Mouse (Mus musculus): Measurements from ENCODE around the gene Sept9. TPM values are rescaled to one million over a fixed set of nuclear protein-coding genes. Genes with fewer than 3 reads are reported as not detected.

Sept9 gene
- total RNA-seq, 4 experiments from 2014 or later: 114 to 136 (median 132) TPM

- no peak for DNase-seq
Observed at GRCm38 (mm10) chr11:117409331-117409730, 209.9 kb downstream of the Sept9 start.

DNA sequence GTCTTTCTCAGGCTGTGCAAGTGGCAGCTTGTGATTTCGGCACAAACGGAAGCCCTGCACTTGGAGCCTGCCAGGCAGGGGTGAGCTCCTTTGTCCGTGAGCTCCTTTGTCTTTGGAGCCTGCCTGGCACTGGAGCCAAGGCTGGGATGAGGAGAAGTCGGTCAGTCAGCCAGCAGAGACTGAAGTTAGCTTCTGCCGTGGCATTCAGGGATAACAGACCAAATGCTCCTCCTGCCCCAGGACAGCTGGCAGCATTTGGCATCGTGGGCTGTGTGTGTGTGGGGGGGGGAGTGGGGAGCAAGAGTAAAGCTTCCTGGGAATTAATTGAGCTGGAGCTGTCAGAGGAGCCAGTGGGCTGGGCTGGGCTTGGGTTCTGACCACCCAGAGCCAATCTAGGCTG lies 210.6 kb downstream of the Sept9 start:
- DNase-seq: no peak

DNA sequence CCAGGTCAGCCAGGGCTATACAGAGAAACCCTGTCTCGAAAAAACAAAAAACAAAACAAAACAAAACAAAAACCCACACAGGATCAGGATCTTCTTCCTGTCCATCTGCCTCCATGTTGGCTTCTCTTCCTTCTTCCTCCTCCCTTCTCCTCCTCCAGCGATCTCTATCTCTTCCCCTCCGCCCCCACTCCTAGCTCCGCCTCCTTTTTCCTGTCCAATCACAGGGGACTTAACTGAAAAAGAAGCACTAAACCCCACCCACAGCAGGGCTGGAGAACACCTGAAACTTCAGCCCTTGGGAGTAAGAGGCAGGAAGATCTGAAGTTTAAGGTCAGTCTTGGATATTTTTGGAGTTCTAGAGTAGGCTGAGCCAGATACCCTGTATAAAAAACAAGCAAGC lies 212.2 kb downstream of the Sept9 start:
- no peak for DNase-seq

Other genes starting within 250 kb of the Sept9 start
- 100 to 1,000 TPM; 138 to 170 (median 166) TPM for gene Sec14l1, start 84.5 kb upstream of the Sept9 start, total RNA-seq (2022)

All from adrenal gland, adult 8-10 months (tissue).